Mouse (Mus musculus) E14TG2a.4 (cell line): ENCODE measurements around the gene Smg5.
"Not testable (repeated sequence)": the region's sequence is repeated elsewhere in the genome, so short reads cannot be mapped to it uniquely, and the experiment has no call there.

ENCODE experiments used
- H3K27me3 ChIP-seq: 2 replicates; pipeline ENCODE4 v1.6.1; 2014; ENCODE audit warnings: low read length, control low read depth; ENCODE audit not compliant: insufficient read depth
- H3K36me3 ChIP-seq: 2 replicates; pipeline ENCODE4 v1.6.1; 2014; ENCODE audit warnings: low read length, control low read depth; ENCODE audit not compliant: insufficient read depth
- H3K4me1 ChIP-seq: replicated peaks from 2 replicates; pipeline ENCODE4 v1.6.1; 2014; ENCODE audit warnings: low read depth, low read length, control low read depth
- H3K4me3 ChIP-seq: replicated peaks from 2 replicates; pipeline ENCODE4 v1.5.1; 2014; ENCODE audit warnings: mild to moderate bottlenecking, low read length
- H3K9me3 ChIP-seq: 2 replicates; pipeline ENCODE4 v1.6.1; 2014; ENCODE audit warnings: low read length, control low read depth
- CTCF ChIP-seq: conservative IDR thresholded peaks from 2 replicates; pipeline ENCODE4 v1.5.1; 2014; ENCODE audit warnings: low read length
- NANOG ChIP-seq: IDR thresholded peaks from 2 replicates; pipeline ENCODE4 v1.6.1; 2014; ENCODE audit warnings: borderline replicate concordance, low read length, mixed read lengths
- POU5F1 ChIP-seq: IDR thresholded peaks from 2 replicates; pipeline ENCODE4 v1.6.1; 2014; ENCODE audit warnings: low read length, borderline replicate concordance

Smg5 gene

DNA sequence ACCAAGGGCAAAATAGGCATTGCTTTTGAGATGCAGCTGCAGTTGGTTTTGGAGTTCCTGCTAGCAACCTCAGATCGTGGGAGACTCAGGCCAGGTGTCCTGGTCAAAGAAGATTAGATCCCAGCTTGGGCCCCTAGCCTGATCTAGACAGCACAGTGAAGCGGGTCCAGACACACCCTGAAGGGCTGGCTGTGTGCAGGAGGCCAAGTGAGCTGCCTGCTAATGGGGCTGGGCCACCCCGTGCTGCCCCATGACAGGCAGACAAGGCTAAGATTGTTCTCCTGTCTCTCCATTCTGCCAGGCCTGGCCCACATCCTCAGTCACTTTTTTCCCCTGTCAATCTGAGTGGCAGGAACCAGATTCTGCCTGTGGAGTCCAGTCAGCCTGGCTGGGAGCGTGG, 27.6 kb downstream of the Smg5 start:
- Histone ChIP-seq H3K27me3 (peaks cover 19% of the 10 kb centered on the region), H3K4me3 (peak overlapping the region; percentile 63; the same call in 1 of the 2 replicates), H3K36me3 (peaks cover 50% of the 10 kb centered on the region), H3K4me1 (peaks cover 69% of the 10 kb centered on the region), H3K9me3 (peaks cover 2% of the 10 kb centered on the region)
- no peak for TF ChIP-seq NANOG
- no peak for TF ChIP-seq CTCF
- no peak for TF ChIP-seq POU5F1

- Histone ChIP-seq H3K4me3 (peak within 1 kb of the TSS; percentile 71), H3K36me3 (peaks cover 44% of the 10 kb centered on the region), H3K27me3 (peaks cover 19% of the 10 kb centered on the region), H3K9me3 (peaks cover 8% of the 10 kb centered on the region), H3K4me1 (peaks cover 63% of the 10 kb centered on the region)
- TF ChIP-seq NANOG (no peak), CTCF (no peak), POU5F1 (no peak)
These were observed 28.3 kb downstream of the Smg5 start, which contains the start of gene Paqr6 for GRCm38 (mm10) chr3:88364337-88364736. TSS of gene Paqr6 (plus strand) at chr3:88364584.

- H3K4me3 ChIP-seq, result peak overlapping the region; percentile 71
- TF ChIP-seq CTCF (0 out of 2 replicates have a peak, but pooled peaks have one; percentile 2), POU5F1 (no peak), NANOG (no peak)
These were observed 29.8 kb downstream of the Smg5 start for GRCm38 (mm10) chr3:88365705-88366361.

DNA sequence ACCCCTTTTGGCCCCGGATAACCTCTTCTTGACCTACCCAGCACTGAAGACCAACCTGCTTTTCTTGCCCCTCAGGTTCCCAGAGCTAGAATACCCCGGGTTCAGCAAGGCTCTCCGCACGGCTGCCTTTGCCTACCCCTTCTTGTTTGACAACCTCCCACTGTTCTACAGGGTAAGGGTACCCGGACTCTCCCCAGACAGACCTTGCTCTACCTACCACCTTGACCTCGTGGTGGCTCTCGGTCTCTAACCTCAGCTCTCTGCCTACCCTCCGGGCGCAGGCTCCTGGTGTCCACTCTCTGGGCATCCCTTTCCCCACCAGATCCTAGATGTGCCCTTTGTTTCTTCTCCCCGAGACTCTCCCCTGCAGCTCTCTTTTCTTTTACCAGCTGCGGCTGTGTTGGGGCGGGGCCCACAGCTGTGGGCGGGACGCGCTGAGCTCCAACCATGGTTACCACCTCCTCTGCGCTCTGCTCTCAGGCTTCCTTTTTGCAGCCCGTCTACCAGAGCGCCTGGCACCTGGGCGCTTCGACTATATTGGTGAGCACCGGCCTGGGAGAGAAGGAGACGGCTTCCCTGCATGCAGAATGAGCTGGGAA, 30.9 kb downstream of the Smg5 start:
- peaks cover 34% of the 10 kb centered on the region for H3K9me3 ChIP-seq
- peaks cover 38% of the 10 kb centered on the region for H3K4me1 ChIP-seq
- H3K27me3 ChIP-seq, result peaks cover 19% of the 10 kb centered on the region
- not testable (repeated sequence) for H3K4me3 ChIP-seq
- peaks cover 18% of the 10 kb centered on the region for H3K36me3 ChIP-seq

More at GRCm38 (mm10) chr3:88365705-88366361, 29.8 kb downstream of the Smg5 start:
- peaks cover 29% of the 10 kb centered on the region for H3K36me3 ChIP-seq
- peaks cover 23% of the 10 kb centered on the region for H3K9me3 ChIP-seq
- H3K27me3 ChIP-seq, result peaks cover 19% of the 10 kb centered on the region
- H3K4me1 ChIP-seq, result peaks cover 48% of the 10 kb centered on the region

DNA sequence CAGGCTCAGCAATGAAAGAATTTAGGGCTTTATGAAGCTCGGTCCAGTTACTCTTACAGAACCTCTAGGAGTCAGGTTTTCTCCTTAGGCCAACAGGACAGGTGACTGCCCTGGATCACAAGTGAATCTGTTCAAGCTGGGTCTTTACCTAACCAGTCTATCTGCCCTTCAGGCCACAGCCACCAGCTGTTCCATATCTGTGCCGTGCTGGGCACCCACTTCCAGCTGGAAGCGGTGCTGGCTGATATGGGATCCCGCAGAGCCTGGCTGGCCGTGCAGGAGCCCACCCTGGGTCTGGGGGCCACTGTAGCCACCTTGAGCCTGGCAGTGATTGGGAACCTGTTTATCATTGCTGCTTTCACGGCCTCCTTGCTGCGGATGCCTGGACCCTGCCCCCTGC, 31.5 kb downstream of the Smg5 start:
- Histone ChIP-seq H3K27me3 (peaks cover 19% of the 10 kb centered on the region), H3K9me3 (peaks cover 37% of the 10 kb centered on the region), H3K4me1 (peaks cover 36% of the 10 kb centered on the region), H3K36me3 (peaks cover 12% of the 10 kb centered on the region)
- H3K4me3 ChIP-seq, result not testable (repeated sequence)

DNA sequence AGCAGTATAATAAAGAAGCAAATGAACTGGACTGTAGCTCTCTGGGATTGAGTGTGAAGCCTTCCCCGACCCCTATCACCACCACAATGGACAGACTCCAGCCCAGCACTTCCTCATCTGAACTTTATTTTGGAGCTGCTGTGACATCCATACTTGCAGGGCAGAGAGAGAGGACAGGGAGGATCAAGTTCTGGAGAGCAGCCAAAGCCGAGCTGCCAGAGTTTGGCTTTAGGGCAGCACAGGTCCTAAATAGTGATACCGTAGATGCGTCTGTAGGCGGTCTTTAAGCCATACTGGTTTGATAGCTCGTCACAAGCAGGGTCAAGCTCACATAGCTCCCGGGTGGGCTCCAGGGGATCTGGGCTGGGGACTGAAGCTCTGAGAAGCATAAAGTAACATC, 32.5 kb downstream of the Smg5 start:
- not testable (repeated sequence) for H3K4me3 ChIP-seq, H3K36me3 ChIP-seq
- peaks cover 19% of the 10 kb centered on the region for H3K27me3 ChIP-seq

DNA sequence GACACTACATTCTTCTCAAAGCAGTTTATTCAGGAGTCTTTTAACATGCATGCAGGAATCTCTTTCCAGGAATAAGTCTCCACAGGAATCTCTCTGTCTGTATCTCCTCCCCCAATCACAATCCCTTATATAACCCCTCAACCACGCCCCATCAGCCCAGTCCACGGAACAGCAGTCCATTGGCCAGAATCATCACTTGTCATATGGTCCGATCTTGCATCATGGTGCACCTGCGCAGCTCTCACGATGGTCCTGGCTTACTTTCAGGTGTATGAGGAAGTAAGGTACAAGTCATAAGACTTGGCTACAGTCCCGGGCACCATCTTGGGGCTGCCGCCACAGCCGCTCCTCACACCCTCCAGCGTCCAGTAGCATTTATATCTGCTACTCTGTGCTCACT, 36.6 kb downstream of the Smg5 start, which contains the start of gene Bglap3:
Gene Bglap3, minus strand, starts transcription at position 101 of the 400 bp plus-strand sequence.
- not testable (repeated sequence) for H3K4me3 ChIP-seq, H3K36me3 ChIP-seq, H3K27me3 ChIP-seq
- Histone ChIP-seq H3K9me3 (peaks cover 37% of the 10 kb centered on the region), H3K4me1 (peaks cover 11% of the 10 kb centered on the region)

More for the DNA sequence above, 32.5 kb downstream of the Smg5 start:
- peaks cover 29% of the 10 kb centered on the region for H3K4me1 ChIP-seq
- peaks cover 37% of the 10 kb centered on the region for H3K9me3 ChIP-seq

DNA sequence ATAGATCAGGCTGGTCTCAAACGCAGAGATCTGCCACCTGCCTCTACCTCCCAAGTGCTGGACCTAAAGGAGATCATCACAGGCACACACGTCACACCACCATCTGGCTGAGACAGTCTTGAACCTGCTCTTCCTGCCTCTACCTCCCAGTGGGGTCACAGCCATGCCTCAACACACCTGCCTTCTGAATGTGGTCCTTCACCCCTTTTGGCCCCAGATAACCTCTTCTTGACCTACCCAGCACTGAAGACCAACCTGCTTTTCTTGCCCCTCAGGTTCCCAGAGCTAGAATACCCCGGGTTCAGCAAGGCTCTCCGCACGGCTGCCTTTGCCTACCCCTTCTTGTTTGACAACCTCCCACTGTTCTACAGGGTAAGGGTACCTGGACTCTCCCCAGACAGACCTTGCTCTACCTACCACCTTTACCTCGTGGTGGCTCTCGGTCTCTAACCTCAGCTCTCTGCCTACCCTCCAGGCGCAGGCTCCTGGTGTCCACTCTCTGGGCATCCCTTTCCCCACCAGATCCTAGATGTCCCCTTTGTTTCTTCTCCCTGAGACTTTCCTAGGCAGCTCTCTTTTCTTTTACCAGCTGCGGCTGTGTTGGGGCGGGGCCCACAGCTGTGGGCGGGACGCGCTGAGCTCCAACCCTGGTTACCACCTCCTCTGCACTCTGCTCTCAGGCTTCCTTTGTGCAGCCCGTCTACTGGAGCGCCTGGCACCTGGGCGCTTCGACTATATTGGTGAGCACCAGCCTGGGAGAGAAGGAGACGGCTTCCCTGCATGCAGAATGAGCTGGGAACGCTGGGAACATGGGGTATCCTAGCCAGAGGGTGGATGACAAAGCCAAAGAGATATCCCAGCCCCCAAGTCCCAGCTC, 39.9 kb downstream of the Smg5 start:
- H3K4me3 ChIP-seq, result 0 out of 2 replicates have a peak overlapping the region, but pooled peaks have one; percentile 17
- peaks cover 11% of the 10 kb centered on the region for H3K4me1 ChIP-seq
- peaks cover 12% of the 10 kb centered on the region for H3K9me3 ChIP-seq
- not testable (repeated sequence) for H3K27me3 ChIP-seq, H3K36me3 ChIP-seq

GRCm38 (mm10) chr3:88376644-88377043, 40.6 kb downstream of the Smg5 start:
- H3K4me3 ChIP-seq, H3K27me3 ChIP-seq, H3K9me3 ChIP-seq, H3K36me3 ChIP-seq: not testable (repeated sequence)
- H3K4me1 ChIP-seq, result peaks cover 15% of the 10 kb centered on the region

- H3K9me3 ChIP-seq, H3K36me3 ChIP-seq, H3K27me3 ChIP-seq, H3K4me3 ChIP-seq: not testable (repeated sequence)
- H3K4me1 ChIP-seq, result peaks cover 17% of the 10 kb centered on the region
These were observed 42.5 kb downstream of the Smg5 start, which contains the start of gene Bglap2 for GRCm38 (mm10) chr3:88378599-88378998. TSS of gene Bglap2 (minus strand) at chr3:88378699.

GRCm38 (mm10) chr3:88381389-88382315, 45.6 kb downstream of the Smg5 start:
- H3K36me3 ChIP-seq, H3K27me3 ChIP-seq, H3K4me1 ChIP-seq, H3K9me3 ChIP-seq: not testable (repeated sequence)
- peak overlapping the region; percentile 57; the same call in 1 of the 2 replicates for H3K4me3 ChIP-seq

- H3K9me3 ChIP-seq, H3K4me3 ChIP-seq, H3K4me1 ChIP-seq, H3K36me3 ChIP-seq, H3K27me3 ChIP-seq: not testable (repeated sequence)
These were observed 46.3 kb downstream of the Smg5 start for GRCm38 (mm10) chr3:88382383-88382782.
